Comparison of ENCODE assay signal across 8 mouse cellular contexts in the genomic region with DNA sequence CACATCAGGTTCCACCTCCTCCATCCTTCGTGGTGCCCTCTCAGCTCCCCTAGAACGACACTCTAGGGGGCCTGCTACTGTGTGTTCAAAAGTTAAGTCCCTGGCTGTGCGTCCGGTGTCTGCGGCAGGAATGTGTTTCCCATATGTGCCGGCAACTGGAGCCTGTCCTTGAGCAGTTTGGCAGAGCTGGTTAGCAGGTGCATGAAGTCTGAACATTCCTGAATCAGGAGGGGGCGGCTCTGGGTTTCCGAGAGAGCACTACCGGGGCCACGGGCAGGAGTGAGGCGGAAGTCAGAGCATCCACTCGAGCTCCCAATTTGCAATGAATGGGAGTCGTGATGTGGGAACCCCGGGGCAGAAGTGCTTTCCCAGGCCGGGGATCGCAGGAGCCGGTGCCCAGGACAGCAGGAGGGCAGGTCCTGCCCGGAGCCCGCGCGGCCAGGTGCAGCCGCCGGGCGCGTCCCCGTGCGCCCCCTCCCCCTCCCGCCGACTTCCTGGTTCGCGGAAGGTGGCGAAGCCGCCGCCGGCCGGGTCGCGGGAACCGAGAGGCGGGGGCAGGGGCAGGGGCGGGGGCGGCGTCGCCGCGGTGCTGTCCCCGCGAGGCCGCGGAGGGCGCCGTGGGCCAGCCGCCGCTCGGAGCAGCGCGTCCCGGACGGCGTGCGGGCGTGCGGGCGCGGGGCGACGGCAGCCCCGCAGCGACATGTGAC. TPM values are rescaled to one million over a fixed set of nuclear protein-coding genes. Genes with fewer than 3 reads are reported as not detected.
DNase-seq lines count a peak whose midpoint lies in the region; ATAC-seq and TF ChIP-seq lines count a peak whose summit lies in the region.

A gene (plus strand): TSS at position 275 of the 707 bp plus-strand sequence.

- peak within 1 kb of the TSS; percentile 96 for H3K9ac ChIP-seq in ES-Bruce4 (ENCODE audit: low read depth, poor library complexity, severe bottlenecking)
- peak within 1 kb of the TSS; percentile 94 for H3K9ac ChIP-seq in forebrain, embryonic 16.5 days (replicated peaks; ENCODE audit: low read depth, low read length)
- peak within 1 kb of the TSS; percentile 95 for H3K9ac ChIP-seq in neural tube, embryonic 14.5 days (replicated peaks; ENCODE audit: low read depth, low read length)

- no peaks in the 10 kb centered on the region for H3K27me3 ChIP-seq in ES-Bruce4 (ENCODE audit: control insufficient read depth, insufficient read depth, low read length, poor library complexity, severe bottlenecking)
- no peaks in the 10 kb centered on the region for H3K27me3 ChIP-seq in forebrain, embryonic 16.5 days (replicated peaks; ENCODE audit: control insufficient read depth, insufficient read depth, low read length)
- no peaks in the 10 kb centered on the region; the same call in 1 of the 2 replicates for H3K27me3 ChIP-seq in neural tube, embryonic 14.5 days (ENCODE audit: control insufficient read depth, insufficient read depth, low read length)
- H3K27me3 ChIP-seq in testis, adult 2 months (ENCODE audit: control insufficient read depth, insufficient read depth, low read length): no peaks in the 10 kb centered on the region

- peak within 1 kb of the TSS; percentile 77 for H3K4me2 ChIP-seq in forebrain, embryonic 16.5 days (ENCODE audit: low read length)
- H3K4me2 ChIP-seq in neural tube, embryonic 14.5 days (ENCODE audit: low read depth, low read length): peak within 1 kb of the TSS; percentile 48

- H3K36me3 ChIP-seq in ES-Bruce4 (ENCODE audit: control insufficient read depth, insufficient read depth, low read length, poor library complexity, severe bottlenecking): no peaks in the 10 kb centered on the region; the same call in none of the 2 replicates
- no peaks in the 10 kb centered on the region for H3K36me3 ChIP-seq in forebrain, embryonic 16.5 days (ENCODE audit: control insufficient read depth, insufficient read depth)
- H3K36me3 ChIP-seq in neural tube, embryonic 14.5 days (ENCODE audit: control insufficient read depth, insufficient read depth, low read length): no peaks in the 10 kb centered on the region
- H3K36me3 ChIP-seq in testis, adult 2 months (ENCODE audit: control insufficient read depth, insufficient read depth, low read length): no peaks in the 10 kb centered on the region

- no peaks in the 10 kb centered on the region for H3K4me1 ChIP-seq in ES-Bruce4 (ENCODE audit: control insufficient read depth, insufficient read depth, low read length)
- peaks cover 8% of the 10 kb centered on the region for H3K4me1 ChIP-seq in forebrain, embryonic 16.5 days (replicated peaks; ENCODE audit: control insufficient read depth, insufficient read depth, low read length)
- H3K4me1 ChIP-seq in neural tube, embryonic 14.5 days (ENCODE audit: control insufficient read depth, insufficient read depth, low read length): no peaks in the 10 kb centered on the region
- no peaks in the 10 kb centered on the region; the same call in 1 of the 2 replicates for H3K4me1 ChIP-seq in testis, adult 2 months (ENCODE audit: control insufficient read depth, insufficient read depth, low read length)

- intact Hi-C loops in heart, postnatal 25 days (cut with DNase I): loop anchor here (5.0 to 10.0 kb wide), 4 partner anchors 49 to 121 kb away; a partner anchor contains a TSS

- H3K9me3 ChIP-seq in ES-Bruce4 (replicated peaks; ENCODE audit: control insufficient read depth, insufficient read depth, low read length, poor library complexity, severe bottlenecking): no peaks in the 10 kb centered on the region
- H3K9me3 ChIP-seq in forebrain, embryonic 16.5 days (ENCODE audit: control insufficient read depth, low read length): no peaks in the 10 kb centered on the region
- no peaks in the 10 kb centered on the region for H3K9me3 ChIP-seq in neural tube, embryonic 14.5 days (ENCODE audit: control insufficient read depth, low read length)

- H3K4me3 ChIP-seq in ES-Bruce4 (ENCODE audit: low read depth, low read length): peak within 1 kb of the TSS; percentile 96
- peak within 1 kb of the TSS; percentile 91 for H3K4me3 ChIP-seq in forebrain, embryonic 16.5 days (replicated peaks; ENCODE audit: low read length)
- peak within 1 kb of the TSS; percentile 77 for H3K4me3 ChIP-seq in neural tube, embryonic 14.5 days (ENCODE audit: low read depth, low read length)
- peak within 1 kb of the TSS; percentile 95 for H3K4me3 ChIP-seq in testis, adult 2 months (ENCODE audit: control insufficient read depth, low read depth, low read length)

- no peak for TF ChIP-seq POLR2A in ES-Bruce4 (IDR thresholded peaks at IDR 0.05; ENCODE audit: insufficient read depth, low read length)
- TF ChIP-seq POLR2A in testis, adult 2 months (IDR thresholded peaks at IDR 0.05; ENCODE audit: control insufficient read depth, low read depth, low read length): no peak; the same call in 1 of the 2 replicates

- TF ChIP-seq CTCF in ES-Bruce4 (IDR thresholded peaks at IDR 0.05; ENCODE audit: low read depth, low read length): no peak
- TF ChIP-seq CTCF in testis, adult 2 months (IDR thresholded peaks at IDR 0.05; ENCODE audit: control insufficient read depth, insufficient read depth, insufficient replicate concordance, low read depth, low read length): no peak

- WGBS in forebrain, embryonic 16.5 days: under 1% methylated on average over 39 of the region's 69 CpGs
- under 1% methylated on average over 41 of the region's 69 CpGs for WGBS in neural tube, embryonic 14.5 days

- TF ChIP-seq EP300 in ES-Bruce4 (IDR thresholded peaks at IDR 0.05; ENCODE audit: insufficient read depth, low read depth, low read length): no peak

- peak within 1 kb of the TSS; percentile 82 for H3K27ac ChIP-seq in ES-Bruce4 (ENCODE audit: insufficient read depth, low read length)
- H3K27ac ChIP-seq in forebrain, embryonic 16.5 days (ENCODE audit: low read length): peak within 1 kb of the TSS; percentile 71
- H3K27ac ChIP-seq in neural tube, embryonic 14.5 days (ENCODE audit: low read depth, low read length): peak within 1 kb of the TSS; percentile 88
- H3K27ac ChIP-seq in testis, adult 2 months (ENCODE audit: control insufficient read depth, insufficient read depth, low read depth, low read length): peak within 1 kb of the TSS; percentile 89

- ATAC-seq in forebrain, embryonic 16.5 days: peak; percentile 78
- peak; percentile 86 for ATAC-seq in neural tube, embryonic 14.5 days (ENCODE audit: low read depth)

- DNase-seq in cerebellum, adult 11 months: peak; percentile 64
- DNase-seq in heart, postnatal 25 days (ENCODE audit: low spot score): peak; percentile 33
- peak; percentile 50 to 70 for DNase-seq in layer of hippocampus, adult 18-20 months (ENCODE audit: low spot score in 2 of 2)
- DNase-seq in lung, adult 18-20 months: peak; percentile 68 to 75

RNA-seq across cellular contexts. Expression of the gene that starts here (rescaled TPM):
- 25.8 and 29.1 TPM in 2 replicates for polyA plus RNA-seq in ES-Bruce4 (2011; ENCODE audit: insufficient read depth, insufficient read length, low read depth, missing spikeins)
- 7.5 and 9.3 TPM in 2 replicates for polyA plus RNA-seq in forebrain, embryonic 16.5 days (2015; fragmentation: Nextera tagmentation; extraction: Ambion mirVana)
- 10 to 100 TPM; 22.6 to 23.2 TPM for total RNA-seq in heart, postnatal 25 days (2021)
- 10 to 100 TPM; 53.1 to 59.4 TPM for total RNA-seq in layer of hippocampus, adult 18-20 months (2021)
- 11.0 and 11.7 TPM in 2 replicates for polyA plus RNA-seq in neural tube, embryonic 14.5 days (2014; fragmentation: Nextera tagmentation; extraction: Ambion mirVana)
- polyA plus RNA-seq in testis, adult 2 months (2012; rRNA removed): 5.6 and 5.8 TPM in 2 replicates

Comparison
In these comparisons a context has a peak if more than half of its experiments do, and no peak if none do; other contexts are left out.
1. Peak in every context shown above with its lines: DNase-seq, ATAC-seq, H3K4me3 ChIP-seq and H3K27ac ChIP-seq.